In genomic region chr17:5800824-5801560, GRCm38 (mm10) we compare ENCODE assay signal across 15 mouse cellular contexts. TPM values are rescaled to one million over a fixed set of nuclear protein-coding genes. Genes with fewer than 3 reads are reported as not detected.
A peak's percentile ranks its signal among the peaks of the same experiment; 100 is the strongest.
DNase-seq lines count a peak whose midpoint lies in the region; ATAC-seq and TF ChIP-seq lines count a peak whose summit lies in the region.
"Had no signal": no experiment of that assay in that cellular context is flagged by ENCODE, and none has a peak within 500 bp of the region (broad histone marks: within the 10 kb centered on the region; RNA-seq: fewer than 3 reads in every experiment).

No protein-coding gene starts in this region.

- H3K27me3 ChIP-seq in spleen, adult 2 months (ENCODE audit: control insufficient read depth, insufficient read depth, low read length), result no peaks in the 10 kb centered on the region
- no peaks in the 10 kb centered on the region for H3K27me3 ChIP-seq in liver, embryonic 13.5 days
- H3K27me3 ChIP-seq in hindbrain, postnatal 0 days (ENCODE audit: insufficient read depth, low read length), result no peaks in the 10 kb centered on the region
- no peaks in the 10 kb centered on the region for H3K27me3 ChIP-seq in midbrain, embryonic 15.5 days (replicated peaks)
- H3K27me3 ChIP-seq: hindbrain, embryonic 15.5 days; limb, embryonic 12.5 days had no signal

- H3K4me2 ChIP-seq in liver, embryonic 13.5 days, result peak overlapping the region; percentile 23
- H3K4me2 ChIP-seq in hindbrain, postnatal 0 days (ENCODE audit: low read depth, low read length), result no peak overlapping the region
- H3K4me2 ChIP-seq in midbrain, embryonic 15.5 days, result no peak overlapping the region
- H3K4me2 ChIP-seq: hindbrain, embryonic 15.5 days; limb, embryonic 12.5 days had no signal

- no peaks in the 10 kb centered on the region for H3K9me3 ChIP-seq in liver, embryonic 13.5 days (replicated peaks)
- H3K9me3 ChIP-seq in hindbrain, postnatal 0 days (ENCODE audit: low read length), result no peaks in the 10 kb centered on the region
- no peaks in the 10 kb centered on the region for H3K9me3 ChIP-seq in midbrain, embryonic 15.5 days
- H3K9me3 ChIP-seq: hindbrain, embryonic 15.5 days; limb, embryonic 12.5 days had no signal

- peaks cover 75% of the 10 kb centered on the region for H3K4me1 ChIP-seq in spleen, adult 2 months (ENCODE audit: control insufficient read depth, insufficient read depth, insufficient read length)
- peaks cover 35% of the 10 kb centered on the region for H3K4me1 ChIP-seq in brown adipose tissue, adult 24 weeks (ENCODE audit: control insufficient read depth, insufficient read depth, insufficient read length, low read length)
- H3K4me1 ChIP-seq in liver, embryonic 13.5 days (replicated peaks), result peaks cover 65% of the 10 kb centered on the region
- no peaks in the 10 kb centered on the region for H3K4me1 ChIP-seq in hindbrain, postnatal 0 days (ENCODE audit: insufficient read depth, low read length)
- no peaks in the 10 kb centered on the region for H3K4me1 ChIP-seq in midbrain, embryonic 15.5 days

- no peak for TF ChIP-seq POLR2A in spleen, adult 2 months (IDR thresholded peaks at IDR 0.05; ENCODE audit: low read depth, low read length)

- no peak for TF ChIP-seq CTCF in spleen, adult 2 months (IDR thresholded peaks at IDR 0.05; ENCODE audit: extremely low read depth, insufficient read depth, insufficient read length, insufficient replicate concordance)
- no peak for TF ChIP-seq CTCF in hindbrain, postnatal 0 days (IDR thresholded peaks at IDR 0.05; ENCODE audit: low read depth)

- no peak for ATAC-seq in liver, embryonic 13.5 days (ENCODE audit: low read depth)
- no peak for ATAC-seq in hindbrain, postnatal 0 days
- no peak for ATAC-seq in midbrain, embryonic 15.5 days (replicated peaks)
- ATAC-seq: forebrain, embryonic 16.5 days had no signal

- DNase-seq in spleen, adult 2 months (ENCODE audit: low read depth in 1 of 2, low spot score in 2 of 2), result no peak
- DNase-seq in spleen, adult 18-20 months, result no peak
- no peak for DNase-seq in liver, embryonic 13.5 days
- DNase-seq in hindbrain, postnatal 0 days (ENCODE audit: low spot score), result no peak
- no peak for DNase-seq in kidney, postnatal 36 days
- DNase-seq: adrenal gland, postnatal 10 days; cerebellum, adult 9-11 months; lung, adult 2 months; retina, postnatal 1 day had no signal

- peak overlapping the region; percentile 80 for H3K27ac ChIP-seq in spleen, adult 2 months (ENCODE audit: insufficient read depth, low read length)
- H3K27ac ChIP-seq in brown adipose tissue, adult 24 weeks (replicated peaks; ENCODE audit: low read depth, low read length), result 0 out of 2 replicates have a peak overlapping the region, but pooled peaks have one; percentile 26
- no peak overlapping the region for H3K27ac ChIP-seq in liver, embryonic 13.5 days
- H3K27ac ChIP-seq in hindbrain, postnatal 0 days, result no peak overlapping the region
- H3K27ac ChIP-seq in midbrain, embryonic 15.5 days, result no peak overlapping the region
- H3K27ac ChIP-seq: hindbrain, embryonic 15.5 days; layer of hippocampus, adult 2 months; limb, embryonic 12.5 days had no signal

- H3K9ac ChIP-seq in liver, embryonic 13.5 days, result peak overlapping the region; percentile 5; the same call in 1 of the 2 replicates
- H3K9ac ChIP-seq in hindbrain, postnatal 0 days (replicated peaks; ENCODE audit: low read length), result no peak overlapping the region
- H3K9ac ChIP-seq in midbrain, embryonic 15.5 days, result no peak overlapping the region
- H3K9ac ChIP-seq: hindbrain, embryonic 15.5 days; limb, embryonic 12.5 days had no signal

- H3K4me3 ChIP-seq in spleen, adult 2 months (ENCODE audit: extremely low read depth, insufficient read depth, insufficient read length), result no peak overlapping the region
- no peak overlapping the region for H3K4me3 ChIP-seq in brown adipose tissue, adult 24 weeks (ENCODE audit: insufficient read depth, low read depth, low read length)
- H3K4me3 ChIP-seq in liver, embryonic 13.5 days (replicated peaks), result no peak overlapping the region
- no peak overlapping the region for H3K4me3 ChIP-seq in hindbrain, postnatal 0 days (ENCODE audit: low read length)
- no peak overlapping the region for H3K4me3 ChIP-seq in midbrain, embryonic 15.5 days
- H3K4me3 ChIP-seq: hindbrain, embryonic 15.5 days; layer of hippocampus, adult 2 months; limb, embryonic 12.5 days had no signal

- 79% methylated on average over 7 of the region's 7 CpGs for WGBS in spleen, adult 2 months
- 53% methylated on average over 7 of the region's 7 CpGs for WGBS in liver, embryonic 13.5 days (ENCODE audit: insufficient replicate concordance)
- 84% methylated on average over 7 of the region's 7 CpGs for WGBS in hindbrain, postnatal 0 days
- 76% methylated on average over 7 of the region's 7 CpGs for WGBS in midbrain, embryonic 15.5 days

- no peaks in the 10 kb centered on the region for H3K36me3 ChIP-seq in spleen, adult 2 months (ENCODE audit: control insufficient read depth, insufficient read depth, low read length)
- H3K36me3 ChIP-seq in liver, embryonic 13.5 days, result no peaks in the 10 kb centered on the region
- H3K36me3 ChIP-seq in hindbrain, postnatal 0 days (ENCODE audit: insufficient read depth, low read length), result no peaks in the 10 kb centered on the region
- H3K36me3 ChIP-seq in midbrain, embryonic 15.5 days (replicated peaks), result no peaks in the 10 kb centered on the region
- H3K36me3 ChIP-seq: hindbrain, embryonic 15.5 days; limb, embryonic 12.5 days had no signal

RNA-seq across cellular contexts. Expression of gene Snx9, which starts 40.1 kb away (rescaled TPM):
- polyA plus RNA-seq in spleen, adult 2 months (2012; rRNA removed), result 22.1 and 26.6 TPM in 2 replicates
- polyA plus RNA-seq in brown adipose tissue, adult 24 weeks (2012; ENCODE audit: insufficient read depth, insufficient read length, missing spikeins), result 45.2 and 49.4 TPM in 2 replicates
- 12.2 and 14.1 TPM in 2 replicates for polyA plus RNA-seq in liver, embryonic 13.5 days (2015; fragmentation: Nextera tagmentation; extraction: Ambion mirVana)
- total RNA-seq in hindbrain, postnatal 0 days (2014; rRNA removed), result 6.2 and 12.5 TPM in 2 replicates
- 6.7 and 7.0 TPM in 2 replicates for polyA plus RNA-seq in hindbrain, postnatal 0 days (2015; fragmentation: Nextera tagmentation; extraction: Ambion mirVana)
- polyA plus RNA-seq in midbrain, embryonic 15.5 days (2015; fragmentation: Nextera tagmentation; extraction: Ambion mirVana), result 6.9 and 7.9 TPM in 2 replicates

Comparison
In these comparisons a context has a peak if more than half of its experiments do, and no peak if none do; other contexts are left out.
1. H3K27ac ChIP-seq: peak in spleen, adult 2 months (single experiment) and brown adipose tissue, adult 24 weeks (single experiment); none in liver, embryonic 13.5 days (single experiment), hindbrain, postnatal 0 days (single experiment) and midbrain, embryonic 15.5 days (single experiment).